Comparison of ENCODE assay signal across 18 mouse cellular contexts in genomic region chr1:64831552-64831951, GRCm38 (mm10).
DNase-seq lines count a peak whose midpoint lies in the region; ATAC-seq and TF ChIP-seq lines count a peak whose summit lies in the region.
"Had no signal": no experiment of that assay in that cellular context is flagged by ENCODE, and none has a peak within 500 bp of the region (broad histone marks: within the 10 kb centered on the region; RNA-seq: fewer than 3 reads in every experiment).

No protein-coding gene starts in this region.

- whole genome bisulfite sequencing in intestine, embryonic 15.5 days, result 48% methylated on average over 2 of the region's 2 CpGs
- 35% methylated on average over 2 of the region's 2 CpGs for WGBS in intestine, postnatal 0 days
- WGBS in kidney, embryonic 16.5 days, result 24% methylated on average over 2 of the region's 2 CpGs

- H3K36me3 ChIP-seq in intestine, embryonic 15.5 days, result no peaks in the 10 kb centered on the region
- no peaks in the 10 kb centered on the region for H3K36me3 ChIP-seq in intestine, postnatal 0 days (ENCODE audit: control insufficient read depth, insufficient read depth)
- no peaks in the 10 kb centered on the region for H3K36me3 ChIP-seq in kidney, embryonic 16.5 days (ENCODE audit: insufficient read depth, low read length)
- H3K36me3 ChIP-seq: embryonic facial prominence, embryonic 10.5 days; embryonic facial prominence, embryonic 12.5 days; forebrain, embryonic 15.5 days had no signal

- no peak overlapping the region for H3K9ac ChIP-seq in intestine, embryonic 15.5 days
- H3K9ac ChIP-seq in intestine, postnatal 0 days (ENCODE audit: low read depth, low read length), result no peak overlapping the region
- no peak overlapping the region for H3K9ac ChIP-seq in kidney, embryonic 16.5 days (replicated peaks; ENCODE audit: low read length)
- H3K9ac ChIP-seq: embryonic facial prominence, embryonic 12.5 days; forebrain, embryonic 13.5 days; forebrain, embryonic 15.5 days; forebrain, postnatal 0 days had no signal

- no peaks in the 10 kb centered on the region for H3K9me3 ChIP-seq in intestine, embryonic 15.5 days
- H3K9me3 ChIP-seq in intestine, postnatal 0 days (ENCODE audit: control insufficient read depth), result no peaks in the 10 kb centered on the region
- H3K9me3 ChIP-seq in kidney, embryonic 16.5 days (ENCODE audit: low read length), result no peaks in the 10 kb centered on the region
- H3K9me3 ChIP-seq: embryonic facial prominence, embryonic 10.5 days; embryonic facial prominence, embryonic 12.5 days; forebrain, embryonic 13.5 days; forebrain, embryonic 15.5 days had no signal

- ATAC-seq in intestine, embryonic 15.5 days, result peak; percentile 55
- no peak for ATAC-seq in intestine, postnatal 0 days
- no peak for ATAC-seq in monocyte, adult 5-6 weeks (replicated peaks; ENCODE audit: insufficient number of reproducible peaks, low FRiP score, low TSS enrichment, poor library complexity, severe bottlenecking)
- no peak for ATAC-seq in kidney, embryonic 16.5 days (ENCODE audit: low FRiP score, low TSS enrichment)
- ATAC-seq: forebrain, embryonic 13.5 days; forebrain, embryonic 15.5 days; forebrain, postnatal 0 days had no signal

- H3K27ac ChIP-seq in intestine, embryonic 15.5 days, result no peak overlapping the region
- H3K27ac ChIP-seq in intestine, postnatal 0 days (ENCODE audit: low read depth, low read length), result no peak overlapping the region
- H3K27ac ChIP-seq in kidney, embryonic 16.5 days (ENCODE audit: low read length), result no peak overlapping the region
- H3K27ac ChIP-seq: embryonic facial prominence, embryonic 10.5 days; embryonic facial prominence, embryonic 12.5 days; forebrain, embryonic 13.5 days; forebrain, embryonic 15.5 days had no signal

- H3K27me3 ChIP-seq in intestine, embryonic 15.5 days (replicated peaks), result no peaks in the 10 kb centered on the region
- H3K27me3 ChIP-seq in intestine, postnatal 0 days (replicated peaks; ENCODE audit: control insufficient read depth, insufficient read depth, low read length), result no peaks in the 10 kb centered on the region
- H3K27me3 ChIP-seq in kidney, embryonic 16.5 days (ENCODE audit: insufficient read depth, low read length), result no peaks in the 10 kb centered on the region
- H3K27me3 ChIP-seq: embryonic facial prominence, embryonic 12.5 days; forebrain, embryonic 13.5 days; forebrain, embryonic 15.5 days had no signal

- no peak overlapping the region for H3K4me3 ChIP-seq in intestine, embryonic 15.5 days (replicated peaks)
- no peak overlapping the region for H3K4me3 ChIP-seq in intestine, postnatal 0 days (ENCODE audit: low read depth, low read length)
- no peak overlapping the region for H3K4me3 ChIP-seq in kidney, embryonic 16.5 days (ENCODE audit: low read length)
- H3K4me3 ChIP-seq: embryonic facial prominence, embryonic 10.5 days; embryonic facial prominence, embryonic 12.5 days; forebrain, embryonic 13.5 days; forebrain, embryonic 15.5 days had no signal

- H3K4me2 ChIP-seq in intestine, embryonic 15.5 days (replicated peaks), result no peak overlapping the region
- peak overlapping the region; percentile 21; the same call in 1 of the 2 replicates for H3K4me2 ChIP-seq in intestine, postnatal 0 days (replicated peaks; ENCODE audit: low read depth)
- no peak overlapping the region for H3K4me2 ChIP-seq in kidney, embryonic 16.5 days (replicated peaks; ENCODE audit: low read depth, low read length)
- H3K4me2 ChIP-seq: embryonic facial prominence, embryonic 12.5 days; forebrain, embryonic 13.5 days; forebrain, embryonic 15.5 days had no signal

- H3K4me1 ChIP-seq in intestine, embryonic 15.5 days (replicated peaks), result 0 out of 2 replicates have a peak, but pooled peaks cover 2% of the 10 kb centered on the region
- no peaks in the 10 kb centered on the region; the same call in 1 of the 2 replicates for H3K4me1 ChIP-seq in intestine, postnatal 0 days (replicated peaks; ENCODE audit: control insufficient read depth, insufficient read depth, low read length)
- peaks cover 6% of the 10 kb centered on the region for H3K4me1 ChIP-seq in kidney, embryonic 16.5 days (ENCODE audit: insufficient read depth, low read length)
- H3K4me1 ChIP-seq: embryonic facial prominence, embryonic 12.5 days; forebrain, embryonic 13.5 days; forebrain, embryonic 15.5 days had no signal

- DNase-seq in adrenal gland, postnatal 36 days, result no peak
- DNase-seq: adrenal gland, adult 2 months; adrenal gland, postnatal 10 days; adrenal gland, postnatal 25 days; cerebellum, adult 11-12 months; cerebellum, adult 2 months; cerebellum, adult 9-10 months; cerebellum, postnatal 10 days; cerebellum, postnatal 25 days; forebrain, postnatal 0 days had no signal

- no peak for TF ChIP-seq CTCF in intestine, postnatal 0 days (IDR thresholded peaks at IDR 0.05; ENCODE audit: low read depth)
